15 mouse cellular contexts compared by ENCODE assay signal in genomic region chr9:120620409-120620745, GRCm38 (mm10). TPM values are rescaled to one million over a fixed set of nuclear protein-coding genes. Genes with fewer than 3 reads are reported as not detected.
A peak's percentile ranks its signal among the peaks of the same experiment; 100 is the strongest.
DNase-seq lines count a peak whose midpoint lies in the region; ATAC-seq and TF ChIP-seq lines count a peak whose summit lies in the region.
"Had no signal": no experiment of that assay in that cellular context is flagged by ENCODE, and none has a peak within 500 bp of the region (broad histone marks: within the 10 kb centered on the region; RNA-seq: fewer than 3 reads in every experiment).

No protein-coding gene starts in this region.

- no peak for DNase-seq in kidney, adult 18-20 months
- DNase-seq in forebrain, embryonic 14.5 days (ENCODE audit: low spot score), result no peak
- DNase-seq in midbrain, postnatal 0 days (ENCODE audit: low spot score), result no peak
- DNase-seq in lung, postnatal 10 days, result no peak
- DNase-seq in cerebellum, adult 8-10 months, result no peak
- DNase-seq in thymus, postnatal 0 days (ENCODE audit: low spot score), result no peak
- DNase-seq: adrenal gland, postnatal 10 days; heart, adult 2 months; heart, postnatal 4 days; kidney, adult 2 months; lung, postnatal 14 days; thymus, postnatal 36 days had no signal

- WGBS in kidney, embryonic 15.5 days, result 55% methylated on average over 4 of the region's 4 CpGs
- WGBS in forebrain, embryonic 14.5 days, result 8% methylated on average over 4 of the region's 4 CpGs
- WGBS in hindbrain, embryonic 15.5 days, result 19% methylated on average over 4 of the region's 4 CpGs
- WGBS in midbrain, postnatal 0 days, result 12% methylated on average over 4 of the region's 4 CpGs

- no peaks in the 10 kb centered on the region for H3K36me3 ChIP-seq in kidney, embryonic 15.5 days
- no peaks in the 10 kb centered on the region for H3K36me3 ChIP-seq in forebrain, embryonic 14.5 days (ENCODE audit: control insufficient read depth, insufficient read depth, low read length)
- no peaks in the 10 kb centered on the region for H3K36me3 ChIP-seq in hindbrain, embryonic 15.5 days
- H3K36me3 ChIP-seq in midbrain, postnatal 0 days (ENCODE audit: insufficient read depth, low read length), result no peaks in the 10 kb centered on the region
- H3K36me3 ChIP-seq: liver, embryonic 15.5 days had no signal

- no peak overlapping the region for H3K9ac ChIP-seq in kidney, embryonic 15.5 days
- H3K9ac ChIP-seq in forebrain, embryonic 14.5 days (ENCODE audit: low read length), result 0 out of 2 replicates have a peak overlapping the region, but pooled peaks have one; percentile 42
- no peak overlapping the region for H3K9ac ChIP-seq in hindbrain, embryonic 15.5 days
- peak overlapping the region; percentile 52; the same call in 1 of the 2 replicates for H3K9ac ChIP-seq in midbrain, postnatal 0 days (replicated peaks; ENCODE audit: low read length, poor library complexity, severe bottlenecking)
- H3K9ac ChIP-seq: liver, embryonic 15.5 days had no signal

- 0 out of 2 replicates have a peak, but pooled peaks cover 5% of the 10 kb centered on the region for H3K27me3 ChIP-seq in kidney, embryonic 15.5 days
- H3K27me3 ChIP-seq in forebrain, embryonic 14.5 days (replicated peaks; ENCODE audit: control insufficient read depth, insufficient read depth, low read length), result no peaks in the 10 kb centered on the region
- no peaks in the 10 kb centered on the region for H3K27me3 ChIP-seq in hindbrain, embryonic 15.5 days
- no peaks in the 10 kb centered on the region for H3K27me3 ChIP-seq in midbrain, postnatal 0 days (ENCODE audit: insufficient read depth, low read length)

- peaks cover 12% of the 10 kb centered on the region for H3K4me1 ChIP-seq in kidney, embryonic 15.5 days
- H3K4me1 ChIP-seq in forebrain, embryonic 14.5 days (ENCODE audit: control insufficient read depth, insufficient read depth, low read length), result peaks cover 15% of the 10 kb centered on the region
- peaks cover 20% of the 10 kb centered on the region for H3K4me1 ChIP-seq in hindbrain, embryonic 15.5 days (replicated peaks)
- peaks cover 13% of the 10 kb centered on the region for H3K4me1 ChIP-seq in midbrain, postnatal 0 days (ENCODE audit: insufficient read depth, low read length)
- H3K4me1 ChIP-seq: liver, embryonic 15.5 days had no signal

- H3K27ac ChIP-seq in kidney, embryonic 15.5 days, result no peak overlapping the region
- H3K27ac ChIP-seq in forebrain, embryonic 14.5 days (ENCODE audit: low read depth, low read length), result peak overlapping the region; percentile 74; the same call in 1 of the 2 replicates
- peak overlapping the region; percentile 75 for H3K27ac ChIP-seq in hindbrain, embryonic 15.5 days (replicated peaks)
- peak overlapping the region; percentile 69 for H3K27ac ChIP-seq in midbrain, postnatal 0 days (ENCODE audit: low read depth, low read length)
- H3K27ac ChIP-seq: heart, adult 2 months; liver, embryonic 15.5 days had no signal

- no peak overlapping the region for H3K4me3 ChIP-seq in kidney, embryonic 15.5 days (replicated peaks)
- H3K4me3 ChIP-seq in forebrain, embryonic 14.5 days (ENCODE audit: low read depth, low read length), result no peak overlapping the region
- no peak overlapping the region for H3K4me3 ChIP-seq in hindbrain, embryonic 15.5 days
- H3K4me3 ChIP-seq in midbrain, postnatal 0 days (ENCODE audit: low read depth, low read length), result no peak overlapping the region
- H3K4me3 ChIP-seq: heart, adult 2 months; liver, embryonic 15.5 days had no signal

- ATAC-seq in kidney, embryonic 15.5 days (replicated peaks; ENCODE audit: low FRiP score), result no peak
- no peak for ATAC-seq in forebrain, embryonic 14.5 days
- ATAC-seq in hindbrain, embryonic 15.5 days (ENCODE audit: low FRiP score, low read depth), result no peak
- no peak for ATAC-seq in midbrain, postnatal 0 days (ENCODE audit: low FRiP score)

- no peak for TF ChIP-seq CTCF in midbrain, postnatal 0 days (IDR thresholded peaks at IDR 0.05)

- 0 out of 2 replicates have a peak, but pooled peaks cover 5% of the 10 kb centered on the region for H3K9me3 ChIP-seq in kidney, embryonic 15.5 days (replicated peaks)
- peaks cover 9% of the 10 kb centered on the region for H3K9me3 ChIP-seq in forebrain, embryonic 14.5 days (replicated peaks; ENCODE audit: control insufficient read depth, low read length)
- H3K9me3 ChIP-seq in hindbrain, embryonic 15.5 days, result 0 out of 2 replicates have a peak, but pooled peaks cover 13% of the 10 kb centered on the region
- peaks cover 13% of the 10 kb centered on the region; the same call in 1 of the 2 replicates for H3K9me3 ChIP-seq in midbrain, postnatal 0 days (ENCODE audit: low read length)
- H3K9me3 ChIP-seq: liver, embryonic 15.5 days had no signal

- H3K4me2 ChIP-seq in kidney, embryonic 15.5 days, result peak overlapping the region; percentile 62; the same call in 1 of the 2 replicates
- H3K4me2 ChIP-seq in forebrain, embryonic 14.5 days (ENCODE audit: low read length), result no peak overlapping the region; the same call in 1 of the 2 replicates
- H3K4me2 ChIP-seq in hindbrain, embryonic 15.5 days, result no peak overlapping the region
- no peak overlapping the region for H3K4me2 ChIP-seq in midbrain, postnatal 0 days (ENCODE audit: low read depth, low read length, poor library complexity, severe bottlenecking)
- H3K4me2 ChIP-seq: liver, embryonic 15.5 days had no signal

RNA-seq across cellular contexts. Expression of gene Rpl14, which starts 49.1 kb away (rescaled TPM):
- polyA plus RNA-seq in kidney, embryonic 15.5 days (2015; fragmentation: Nextera tagmentation; extraction: Ambion mirVana), result 783 and 843 TPM in 2 replicates
- polyA plus RNA-seq in forebrain, embryonic 14.5 days (2014; fragmentation: Nextera tagmentation; extraction: Ambion mirVana), result 510 and 595 TPM in 2 replicates
- polyA plus RNA-seq in hindbrain, embryonic 15.5 days (2015; fragmentation: Nextera tagmentation; extraction: Ambion mirVana), result 408 and 422 TPM in 2 replicates
- total RNA-seq in midbrain, postnatal 0 days (2014; rRNA removed), result 261 and 287 TPM in 2 replicates
- polyA plus RNA-seq in midbrain, postnatal 0 days (2015; fragmentation: Nextera tagmentation; extraction: Ambion mirVana), result 445 and 474 TPM in 2 replicates
- polyA plus RNA-seq in thymus, postnatal 0 days (2015; fragmentation: Nextera tagmentation; extraction: Ambion mirVana), result 877 and 894 TPM in 2 replicates

Comparison
In these comparisons a context has a peak if more than half of its experiments do, and no peak if none do; other contexts are left out.
1. H3K9ac ChIP-seq: peak in forebrain, embryonic 14.5 days (single experiment) and midbrain, postnatal 0 days (single experiment); none in kidney, embryonic 15.5 days (single experiment) and hindbrain, embryonic 15.5 days (single experiment).